Mouse (Mus musculus) C2C12 (cell line): Measurements from ENCODE around the gene Nasp. TPM values are rescaled to one million over a fixed set of nuclear protein-coding genes. Genes with fewer than 3 reads are reported as not detected.

Source experiments
- H3K27me3 ChIP-seq: one replicate; pipeline ENCODE4 v1.6.1; 2011; ENCODE audit not compliant: control insufficient read depth, insufficient read depth, insufficient read length
- H3K36me3 ChIP-seq: one replicate; pipeline ENCODE4 v1.6.1; 2011; ENCODE audit not compliant: control insufficient read depth, insufficient read depth
- H3K4me3 ChIP-seq: one replicate; pipeline ENCODE4 v1.5.1; 2011; ENCODE audit warnings: mild to moderate bottlenecking, control low read depth; ENCODE audit not compliant: poor library complexity, insufficient read depth, severe bottlenecking
- H3K79me2 ChIP-seq: one replicate; pipeline ENCODE4 v1.6.1; 2011; ENCODE audit not compliant: control insufficient read depth, insufficient read depth
- H3K79me3 ChIP-seq: one replicate; pipeline ENCODE4 v1.6.1; 2011; ENCODE audit warnings: low read depth, control low read depth
- H3ac ChIP-seq: one replicate; pipeline ENCODE3; 2011; ENCODE audit warnings: low read depth; ENCODE audit not compliant: control insufficient read depth, insufficient read length
- CEBPB ChIP-seq: IDR thresholded peaks from one replicate; pipeline ENCODE4 v1.6.1; 2011; ENCODE audit warnings: low read depth, mild to moderate bottlenecking, control low read depth, moderate library complexity
- CTCF ChIP-seq: IDR thresholded peaks from one replicate; pipeline ENCODE4 v1.5.1; 2011; ENCODE audit not compliant: control insufficient read depth, insufficient read depth, insufficient read length
- FOSL1 ChIP-seq: IDR thresholded peaks from one replicate; pipeline ENCODE4 v1.8.0; 2011; ENCODE audit warnings: mild to moderate bottlenecking, low read length; ENCODE audit not compliant: poor library complexity, insufficient read depth, severe bottlenecking
- MAX ChIP-seq: IDR thresholded peaks from one replicate; pipeline ENCODE4 v1.6.1; 2011; ENCODE audit warnings: mild to moderate bottlenecking, control low read depth
- MYOD1 ChIP-seq: IDR thresholded peaks from one replicate; pipeline ENCODE4 v1.6.1; 2011; ENCODE audit warnings: low read depth; ENCODE audit not compliant: control insufficient read depth, insufficient read length
- MYOG ChIP-seq: IDR thresholded peaks from one replicate; pipeline ENCODE4 v1.6.1; 2011; ENCODE audit not compliant: control insufficient read depth, insufficient read length; ENCODE audit errors: extremely low read depth
- USF1 ChIP-seq: IDR thresholded peaks from one replicate; pipeline ENCODE4 v1.6.1; 2011; ENCODE audit warnings: low read depth, mild to moderate bottlenecking, control low read depth, moderate library complexity
- polyA plus RNA-seq: library from polyadenylated mRNA; unstranded; fragments of >200 nt; fragmentation: generic; extraction: Trizol; gene quantifications from one replicate; pipeline ENCODE4 v1.2.1, GENCODE M21; 2012; ENCODE audit warnings: missing spikeins

The Nasp gene
- polyA plus RNA-seq, 1 experiment = 79.1 TPM

GRCm38 (mm10) chr4:116655100-116655499, 27.4 kb upstream of the Nasp start:
- TF ChIP-seq MAX = no peak
- no peak for TF ChIP-seq MYOG
- TF ChIP-seq MYOD1 = no peak
- no peak for TF ChIP-seq FOSL1
- no peak for TF ChIP-seq CEBPB
- no peak for TF ChIP-seq CTCF
- peaks cover 15% of the 10 kb centered on the region for H3K79me2 ChIP-seq
- H3K27me3 ChIP-seq = no peaks in the 10 kb centered on the region
- H3ac ChIP-seq = no peak overlapping the region
- H3K36me3 ChIP-seq = no peaks in the 10 kb centered on the region
- H3K4me3 ChIP-seq = no peak overlapping the region
- H3K79me3 ChIP-seq = peaks cover 14% of the 10 kb centered on the region

DNA sequence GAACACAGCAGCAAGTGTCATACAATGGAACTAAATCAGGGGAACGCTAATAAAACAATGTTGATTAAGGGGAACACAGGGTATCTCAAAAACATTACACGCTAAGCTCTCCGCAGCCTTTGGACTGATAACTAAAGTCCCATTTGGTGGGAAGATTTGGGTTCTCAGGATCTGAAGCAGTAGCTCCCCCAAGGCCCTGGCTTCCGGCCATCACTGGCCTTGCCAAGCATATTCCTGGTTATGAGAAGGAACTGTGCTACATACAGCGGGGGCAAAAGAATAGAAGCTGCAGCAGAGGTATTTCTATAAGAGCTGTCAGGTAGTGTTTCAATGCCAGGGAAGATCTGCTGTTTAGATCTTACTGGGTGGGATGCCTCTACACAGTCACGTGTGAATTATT, 25.5 kb upstream of the Nasp start:
- Histone ChIP-seq H3K79me2 (peaks cover 34% of the 10 kb centered on the region), H3K36me3 (peaks cover 12% of the 10 kb centered on the region), H3K4me3 (no peak overlapping the region), H3K27me3 (no peaks in the 10 kb centered on the region), H3ac (no peak overlapping the region), H3K79me3 (peaks cover 31% of the 10 kb centered on the region)
- no peak for TF ChIP-seq USF1
- no peak for TF ChIP-seq FOSL1
- no peak for TF ChIP-seq MYOG

DNA sequence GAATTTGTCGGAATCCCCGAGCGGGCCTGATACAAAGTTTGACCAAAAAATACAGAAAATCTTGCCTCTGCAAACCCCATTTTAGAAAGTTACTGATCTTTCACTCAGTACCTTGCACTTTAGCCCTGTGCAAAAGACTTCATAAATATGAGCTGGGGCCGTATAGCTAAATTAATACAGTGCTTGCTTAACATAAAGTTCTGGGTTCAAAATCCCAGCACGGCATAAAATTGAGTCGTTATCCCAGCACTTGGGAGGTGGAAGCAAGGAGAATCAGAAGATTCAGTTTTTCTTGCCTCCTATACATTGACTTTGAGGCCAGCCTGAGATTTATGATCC, 24.0 kb upstream of the Nasp start:
- Histone ChIP-seq H3K36me3 (peaks cover 23% of the 10 kb centered on the region), H3ac (peak overlapping the region; percentile 35)
- TF ChIP-seq CEBPB (no peak), MYOG (no peak), CTCF (no peak), USF1 (no peak), MAX (no peak), FOSL1 (no peak), MYOD1 (no peak)

GRCm38 (mm10) chr4:116650924-116651796, 23.4 kb upstream of the Nasp start, which contains the start of gene Akr1a1:
Gene Akr1a1, minus strand, starts transcription at chr4:116651680.
- TF ChIP-seq USF1 (no peak), MYOG (no peak), CEBPB (no peak), MYOD1 (no peak), FOSL1 (no peak), MAX (no peak), CTCF (no peak)
- Histone ChIP-seq H3K4me3 (peak within 1 kb of the TSS; percentile 83), H3K36me3 (peaks cover 29% of the 10 kb centered on the region), H3K79me2 (peaks cover 55% of the 10 kb centered on the region), H3ac (peak within 1 kb of the TSS; percentile 92), H3K27me3 (no peaks in the 10 kb centered on the region), H3K79me3 (peaks cover 51% of the 10 kb centered on the region)

More for the DNA sequence above, 24.0 kb upstream of the Nasp start:
- H3K79me3 ChIP-seq = peaks cover 46% of the 10 kb centered on the region
- H3K79me2 ChIP-seq = peaks cover 49% of the 10 kb centered on the region
- H3K27me3 ChIP-seq = no peaks in the 10 kb centered on the region
- peak overlapping the region; percentile 83 for H3K4me3 ChIP-seq

DNA sequence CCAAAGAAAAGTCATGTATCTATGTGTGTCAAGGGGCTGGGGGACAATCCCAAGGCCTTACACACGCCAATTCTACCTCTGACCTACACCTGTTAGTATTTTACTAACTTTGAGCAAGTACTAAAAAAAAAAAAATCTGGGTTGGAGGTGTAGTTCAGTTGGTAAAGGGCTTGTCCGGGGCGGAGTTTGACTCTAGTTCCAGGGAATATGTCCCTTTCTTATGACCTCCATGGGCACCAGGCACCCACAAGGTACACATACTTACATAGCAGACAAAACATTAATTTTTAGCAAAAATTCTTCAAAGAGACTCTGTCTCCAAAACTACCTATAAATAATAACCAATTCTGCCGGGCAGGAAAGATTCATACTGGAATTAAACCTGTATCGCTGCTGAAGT, 22.6 kb upstream of the Nasp start:
- peaks cover 63% of the 10 kb centered on the region for H3K79me2 ChIP-seq
- peaks cover 37% of the 10 kb centered on the region for H3K36me3 ChIP-seq
- H3K4me3 ChIP-seq = peak overlapping the region; percentile 83
- H3ac ChIP-seq = peak overlapping the region; percentile 92
- peaks cover 59% of the 10 kb centered on the region for H3K79me3 ChIP-seq
- no peak for TF ChIP-seq FOSL1
- TF ChIP-seq CEBPB = no peak
- TF ChIP-seq MYOG = no peak
- TF ChIP-seq MYOD1 = no peak
- TF ChIP-seq MAX = no peak
- no peak for TF ChIP-seq USF1
- TF ChIP-seq CTCF = no peak
- no peaks in the 10 kb centered on the region for H3K27me3 ChIP-seq
